Mouse (Mus musculus) forebrain, embryonic 14.5 days (tissue): ENCODE data around the gene Ypel4. TPM values are rescaled to one million over a fixed set of nuclear protein-coding genes. Genes with fewer than 3 reads are reported as not detected.

ENCODE experiments used
- ATAC-seq: fragments of 200-750 bp; cut with Nextera tagmentation; 2 replicates; pipeline ENCODE4 v1.8.0; 2017; ENCODE audit warnings: mild to moderate bottlenecking, moderate library complexity
- DNase-seq: peaks from one replicate; pipeline ENCODE4 v3.0.0-alpha.2; 2015; ENCODE audit warnings: low spot score
- H3K27ac ChIP-seq: fragments of 300-500 bp; sonication (generic); 2 replicates; pipeline ENCODE4 v1.5.1; 2014; ENCODE audit warnings: low read depth, mild to moderate bottlenecking, control low read depth, low read length, moderate library complexity
- H3K27me3 ChIP-seq: fragments of 300-500 bp; sonication (generic); replicated peaks from 2 replicates; pipeline ENCODE4 v1.6.1; 2014; ENCODE audit warnings: low read length, control low read depth, mixed read lengths; ENCODE audit not compliant: control insufficient read depth, insufficient read depth
- H3K36me3 ChIP-seq: fragments of 300-500 bp; sonication (generic); 2 replicates; pipeline ENCODE4 v1.6.1; 2014; ENCODE audit warnings: low read length, control low read depth; ENCODE audit not compliant: control insufficient read depth, insufficient read depth
- H3K4me1 ChIP-seq: fragments of 300-500 bp; sonication (generic); 2 replicates; pipeline ENCODE4 v1.6.1; 2014; ENCODE audit warnings: antibody characterized with exemption, low read length, control low read depth; ENCODE audit not compliant: control insufficient read depth, insufficient read depth
- H3K4me2 ChIP-seq: fragments of 300-500 bp; sonication (generic); 2 replicates; pipeline ENCODE4 v1.6.1; 2014; ENCODE audit warnings: mild to moderate bottlenecking, control low read depth, low read length
- H3K4me3 ChIP-seq: fragments of 300-500 bp; sonication (generic); 2 replicates; pipeline ENCODE4 v1.5.1; 2014; ENCODE audit warnings: low read depth, low read length, control low read depth
- H3K9ac ChIP-seq: fragments of 300-500 bp; sonication (generic); 2 replicates; pipeline ENCODE4 v1.6.1; 2014; ENCODE audit warnings: mild to moderate bottlenecking, low read length, control low read depth, moderate library complexity
- H3K9me3 ChIP-seq: fragments of 300-500 bp; sonication (generic); replicated peaks from 2 replicates; pipeline ENCODE4 v1.6.1; 2016; ENCODE audit warnings: low read length, control low read depth, mixed read lengths; ENCODE audit not compliant: control insufficient read depth
- WGBS: fragments of 180-500 bp; shearing (Covaris S2); extraction: QIAGEN DNeasy Blood & Tissue Kit; methylation state at CpG from one replicate; pipeline ENCODE4 v1.1.7; 2014; 5-methylcytosine and 5-hydroxymethylcytosine counted together
- polyA plus RNA-seq: library from polyadenylated mRNA; unstranded; fragments of >200 nt; fragmentation: Nextera tagmentation; extraction: Ambion mirVana; gene quantifications from 2 replicates; pipeline ENCODE4 v1.2.1, GENCODE M21; 2014

The Ypel4 gene
- polyA plus RNA-seq, 1 experiment from 2014 or later = 16.3 TPM

GRCm38 (mm10) chr2:84762295-84762694 is 28.4 kb downstream of the Ypel4 start:
- Histone ChIP-seq H3K4me1 (no peaks in the 10 kb centered on the region), H3K27me3 (no peaks in the 10 kb centered on the region), H3K4me2 (no peak overlapping the region), H3K4me3 (no peak overlapping the region), H3K9ac (no peak overlapping the region), H3K9me3 (no peaks in the 10 kb centered on the region), H3K27ac (no peak overlapping the region), H3K36me3 (no peaks in the 10 kb centered on the region)
- WGBS = 24% methylated on average over 4 of the region's 4 CpGs
- ATAC-seq = no peak
- DNase-seq = no peak

GRCm38 (mm10) chr2:84762818-84763217 is 29.0 kb downstream of the Ypel4 start:
- ATAC-seq (no peak), DNase-seq (no peak)
- Histone ChIP-seq H3K27ac (no peak overlapping the region), H3K27me3 (no peaks in the 10 kb centered on the region), H3K4me2 (no peak overlapping the region), H3K4me3 (no peak overlapping the region), H3K4me1 (no peaks in the 10 kb centered on the region), H3K9ac (no peak overlapping the region), H3K36me3 (no peaks in the 10 kb centered on the region), H3K9me3 (no peaks in the 10 kb centered on the region)
- WGBS = 55% methylated on average over 1 of the region's 1 CpGs

- ATAC-seq (no peak), DNase-seq (no peak)
- no peak overlapping the region for H3K4me2 ChIP-seq
- no peak overlapping the region for H3K9ac ChIP-seq
- no peaks in the 10 kb centered on the region for H3K36me3 ChIP-seq
- H3K27ac ChIP-seq = no peak overlapping the region
- H3K4me1 ChIP-seq = peaks cover 9% of the 10 kb centered on the region
- no peaks in the 10 kb centered on the region for H3K27me3 ChIP-seq
- H3K9me3 ChIP-seq = no peaks in the 10 kb centered on the region
- H3K4me3 ChIP-seq = no peak overlapping the region
- 77% methylated on average over 6 of the region's 6 CpGs for WGBS
Observed at GRCm38 (mm10) chr2:84770501-84770900, 36.6 kb downstream of the Ypel4 start.

GRCm38 (mm10) chr2:84772454-84772853 is 38.6 kb downstream of the Ypel4 start:
- Histone ChIP-seq H3K9me3 (no peaks in the 10 kb centered on the region), H3K4me1 (peaks cover 9% of the 10 kb centered on the region), H3K4me3 (no peak overlapping the region), H3K36me3 (no peaks in the 10 kb centered on the region), H3K27ac (no peak overlapping the region), H3K9ac (no peak overlapping the region), H3K4me2 (no peak overlapping the region), H3K27me3 (no peaks in the 10 kb centered on the region)
- WGBS = 95% methylated on average over 4 of the region's 4 CpGs
- DNase-seq (no peak), ATAC-seq (no peak)

GRCm38 (mm10) chr2:84773195-84773594 is 39.3 kb downstream of the Ypel4 start:
- Histone ChIP-seq H3K9me3 (no peaks in the 10 kb centered on the region), H3K36me3 (no peaks in the 10 kb centered on the region), H3K4me3 (no peak overlapping the region), H3K4me1 (peaks cover 9% of the 10 kb centered on the region), H3K4me2 (no peak overlapping the region), H3K9ac (no peak overlapping the region), H3K27ac (no peak overlapping the region), H3K27me3 (no peaks in the 10 kb centered on the region)
- 82% methylated on average over 5 of the region's 5 CpGs for WGBS
- DNase-seq (no peak), ATAC-seq (no peak)

- H3K9me3 ChIP-seq = no peaks in the 10 kb centered on the region
- DNase-seq (peak; percentile 81), ATAC-seq (peak; percentile 91)
- peak overlapping the region; percentile 51 for H3K4me2 ChIP-seq
- peak overlapping the region; percentile 74 for H3K27ac ChIP-seq
- H3K9ac ChIP-seq = peak overlapping the region; percentile 58
- peak overlapping the region; percentile 21 for H3K4me3 ChIP-seq
- 1% methylated on average over 14 of the region's 15 CpGs for WGBS
- H3K27me3 ChIP-seq = no peaks in the 10 kb centered on the region
- peaks cover 9% of the 10 kb centered on the region for H3K4me1 ChIP-seq
- no peaks in the 10 kb centered on the region for H3K36me3 ChIP-seq
Observed at GRCm38 (mm10) chr2:84774751-84775150, 40.9 kb downstream of the Ypel4 start.

- H3K27ac ChIP-seq = peak within 1 kb of the TSS; percentile 74
- ATAC-seq = peak; percentile 60
- H3K27me3 ChIP-seq = no peaks in the 10 kb centered on the region
- no peaks in the 10 kb centered on the region for H3K36me3 ChIP-seq
- H3K4me2 ChIP-seq = peak within 1 kb of the TSS; percentile 51
- 62% methylated on average over 9 of the region's 9 CpGs for WGBS
- peaks cover 9% of the 10 kb centered on the region for H3K4me1 ChIP-seq
- H3K4me3 ChIP-seq = peak within 1 kb of the TSS; percentile 21
- no peaks in the 10 kb centered on the region for H3K9me3 ChIP-seq
- peak within 1 kb of the TSS; percentile 58 for H3K9ac ChIP-seq
- DNase-seq = no peak
Observed at GRCm38 (mm10) chr2:84775241-84775640, 41.4 kb downstream of the Ypel4 start, which contains the start of gene Serping1. TSS of gene Serping1 (minus strand) at chr2:84775444.

- no peak for DNase-seq
- no peaks in the 10 kb centered on the region for H3K36me3 ChIP-seq
- ATAC-seq = no peak
- H3K4me3 ChIP-seq = no peak overlapping the region
- H3K4me2 ChIP-seq = no peak overlapping the region
- H3K9ac ChIP-seq = no peak overlapping the region
- no peaks in the 10 kb centered on the region for H3K9me3 ChIP-seq
- H3K27ac ChIP-seq = no peak overlapping the region; the same call in 1 of the 2 replicates
- peaks cover 9% of the 10 kb centered on the region for H3K4me1 ChIP-seq
- no peaks in the 10 kb centered on the region for H3K27me3 ChIP-seq
- 61% methylated on average over 6 of the region's 6 CpGs for WGBS
Observed at GRCm38 (mm10) chr2:84775665-84776064, 41.8 kb downstream of the Ypel4 start.

GRCm38 (mm10) chr2:84777706-84778105 is 43.8 kb downstream of the Ypel4 start:
- no peaks in the 10 kb centered on the region for H3K36me3 ChIP-seq
- no peak overlapping the region for H3K4me2 ChIP-seq
- H3K9me3 ChIP-seq = no peaks in the 10 kb centered on the region
- WGBS = 58% methylated on average over 3 of the region's 3 CpGs
- no peak overlapping the region for H3K9ac ChIP-seq
- no peak for ATAC-seq
- peaks cover 9% of the 10 kb centered on the region for H3K4me1 ChIP-seq
- H3K27ac ChIP-seq = no peak overlapping the region
- H3K4me3 ChIP-seq = no peak overlapping the region
- no peaks in the 10 kb centered on the region for H3K27me3 ChIP-seq
- peak; percentile 39 for DNase-seq
